Mouse (Mus musculus) small intestine, adult 2 months (tissue): ENCODE measurements around the gene Timp3. TPM values are rescaled to one million over a fixed set of nuclear protein-coding genes. Genes with fewer than 3 reads are reported as not detected.

Experiments used
- H3K27ac ChIP-seq: fragments of 200-500 bp; 2 replicates; pipeline ENCODE4 v1.5.1; 2012; ENCODE audit warnings: low read depth, low read length, control low read depth, inconsistent platforms; ENCODE audit not compliant: insufficient read depth
- H3K27me3 ChIP-seq: fragments of 200-500 bp; 2 replicates; pipeline ENCODE4 v1.6.1; 2012; ENCODE audit warnings: mild to moderate bottlenecking, moderate library complexity, low read length, inconsistent platforms; ENCODE audit not compliant: control insufficient read depth, insufficient read depth
- H3K36me3 ChIP-seq: fragments of 200-500 bp; 2 replicates; pipeline ENCODE4 v1.6.1; 2012; ENCODE audit warnings: mild to moderate bottlenecking, low read length, control low read depth, inconsistent platforms; ENCODE audit not compliant: control insufficient read depth, insufficient read depth
- H3K4me1 ChIP-seq: fragments of 200-500 bp; 2 replicates; pipeline ENCODE4 v1.6.1; 2012; ENCODE audit warnings: low read length, inconsistent platforms, mixed read lengths; ENCODE audit not compliant: control insufficient read depth, insufficient read depth, insufficient read length
- H3K4me3 ChIP-seq: fragments of 200-500 bp; 2 replicates; pipeline ENCODE4 v1.5.1; 2012; ENCODE audit warnings: low read depth, mild to moderate bottlenecking, control low read depth, inconsistent platforms, low read length, moderate library complexity
- CTCF ChIP-seq: fragments of 200-500 bp; IDR thresholded peaks from 2 replicates; pipeline ENCODE4 v1.5.1; 2012; ENCODE audit warnings: low read depth, mild to moderate bottlenecking, control low read depth, inconsistent platforms, low read length, moderate library complexity, mixed read lengths; ENCODE audit not compliant: insufficient replicate concordance, insufficient read length; ENCODE audit errors: extremely low read depth
- POLR2A ChIP-seq: fragments of 200-500 bp; IDR thresholded peaks from 2 replicates; pipeline ENCODE4 v1.6.1; 2012; ENCODE audit warnings: low read depth, mild to moderate bottlenecking, control low read depth, inconsistent platforms, low read length, moderate library complexity
- WGBS: fragments of 180-500 bp; shearing (Covaris S2); methylation state at CpG from one replicate; pipeline ENCODE4 v1.1.7; 2018; 5-methylcytosine and 5-hydroxymethylcytosine counted together
- polyA plus RNA-seq: library from polyadenylated mRNA; depleted of rRNA; stranded (reverse); fragments of >200 nt; gene quantifications from 2 replicates; pipeline ENCODE4 v1.2.3, GENCODE M21; 2012

The Timp3 gene
- polyA plus RNA-seq, 1 experiment, result 15.3 TPM

DNA sequence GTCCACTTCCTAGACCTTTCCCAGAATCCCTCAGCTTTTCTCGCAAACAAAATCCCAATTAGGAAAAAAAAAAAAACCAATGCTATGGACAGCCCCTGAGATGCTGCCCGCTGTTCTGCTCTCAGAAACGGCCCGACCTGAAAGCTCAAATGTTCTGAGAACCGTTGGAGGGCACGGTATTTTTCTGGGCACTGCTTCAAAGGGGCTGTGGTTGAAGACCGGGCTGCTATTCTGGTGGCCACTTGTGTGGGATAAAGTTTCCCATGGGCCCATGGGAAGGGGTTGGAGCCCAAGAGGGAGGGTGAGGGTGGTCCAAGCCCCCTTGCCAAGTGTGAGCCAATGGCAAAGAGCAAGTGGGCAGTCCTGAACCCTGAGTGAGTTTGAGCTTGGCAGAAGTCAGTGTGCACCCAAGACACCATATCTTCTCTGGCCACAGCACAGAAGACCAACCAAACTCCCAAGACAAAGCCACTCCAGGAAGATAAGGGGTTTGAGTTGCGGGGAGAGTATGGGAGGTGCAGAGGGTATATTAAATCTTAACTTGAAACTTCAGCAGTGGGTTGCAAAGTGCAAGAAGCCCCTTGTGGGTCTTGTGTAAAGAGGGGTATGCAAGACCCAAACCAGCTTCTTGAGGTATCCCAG, 29.2 kb downstream of the Timp3 start:
- 94% methylated on average over 8 of the region's 8 CpGs for WGBS
- H3K27ac ChIP-seq, result no peak overlapping the region

DNA sequence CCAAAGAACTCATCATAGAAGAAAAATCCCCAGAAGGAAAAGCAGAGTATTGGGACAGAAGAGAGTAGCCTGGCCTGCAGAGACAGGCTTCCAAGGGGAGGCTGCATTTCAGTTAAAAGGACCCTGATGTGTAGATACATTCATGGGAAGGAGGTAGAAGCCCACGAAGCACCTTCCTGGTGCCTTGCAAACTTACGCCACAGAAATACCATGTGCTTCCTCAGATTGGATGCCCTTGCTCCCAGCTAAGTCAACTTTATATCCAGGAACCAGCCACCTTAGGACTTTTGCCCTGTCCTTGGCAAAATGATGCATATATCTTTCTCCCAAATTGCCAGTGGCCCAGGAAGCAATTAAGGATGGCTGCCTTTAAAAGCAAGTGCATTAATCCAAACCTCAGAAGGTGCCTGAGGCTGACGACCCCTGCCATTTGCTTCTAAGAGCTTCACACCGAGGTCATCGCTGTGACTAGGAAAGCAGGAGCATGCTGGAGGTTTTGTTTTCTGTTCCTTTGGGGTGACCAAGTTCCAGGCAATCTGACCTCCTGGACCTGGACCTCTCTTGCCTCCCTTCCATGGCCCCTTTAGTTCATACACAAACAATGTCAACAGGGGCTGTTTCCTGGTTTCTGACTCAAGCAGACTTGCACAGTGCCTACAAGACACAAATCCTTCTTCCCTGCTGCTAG, 31.0 kb downstream of the Timp3 start:
- no peak overlapping the region; the same call in 1 of the 2 replicates for H3K27ac ChIP-seq
- no peaks in the 10 kb centered on the region for H3K36me3 ChIP-seq
- peaks cover 13% of the 10 kb centered on the region; the same call in 1 of the 2 replicates for H3K4me1 ChIP-seq
- no peak overlapping the region for H3K4me3 ChIP-seq
- TF ChIP-seq CTCF, result no peak
- TF ChIP-seq POLR2A, result no peak
- no peaks in the 10 kb centered on the region for H3K27me3 ChIP-seq
- WGBS, result 61% methylated on average over 5 of the region's 5 CpGs

More for the DNA sequence above, 29.2 kb downstream of the Timp3 start:
- Histone ChIP-seq H3K27me3 (no peaks in the 10 kb centered on the region), H3K4me3 (no peak overlapping the region), H3K36me3 (no peaks in the 10 kb centered on the region), H3K4me1 (peaks cover 13% of the 10 kb centered on the region; the same call in 1 of the 2 replicates)
- TF ChIP-seq POLR2A (no peak), CTCF (no peak)

DNA sequence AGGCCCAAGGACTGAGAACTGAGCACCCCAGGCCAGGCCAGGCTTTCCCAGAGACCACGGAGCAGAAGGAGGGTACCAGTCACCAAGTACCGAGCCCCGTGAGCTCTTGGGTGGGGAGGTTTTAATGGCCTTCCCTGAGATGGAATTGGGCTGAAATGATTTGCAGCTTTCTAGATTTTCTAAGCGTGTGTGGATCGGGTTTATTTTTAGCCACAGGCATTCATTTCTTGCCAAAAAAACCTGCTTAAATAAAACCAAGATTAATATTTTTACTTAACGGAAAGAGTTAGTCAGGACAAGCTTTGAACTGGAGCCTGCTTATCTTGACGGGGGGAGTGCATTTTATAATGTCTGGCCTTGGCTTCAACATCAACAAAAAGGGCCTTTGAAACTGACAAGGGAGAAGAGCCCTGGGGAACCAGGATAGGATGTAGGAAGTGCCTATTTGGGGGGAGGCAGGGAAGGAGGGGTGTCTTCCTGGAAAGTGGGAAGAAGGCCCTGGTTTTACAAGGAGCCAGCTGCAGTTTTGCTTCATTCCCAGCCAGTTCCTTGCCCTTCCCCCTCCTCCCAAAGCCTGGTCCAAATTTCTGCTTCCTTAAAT, 31.6 kb downstream of the Timp3 start:
- Histone ChIP-seq H3K27me3 (no peaks in the 10 kb centered on the region), H3K4me3 (no peak overlapping the region), H3K4me1 (peaks cover 13% of the 10 kb centered on the region; the same call in 1 of the 2 replicates), H3K27ac (peak overlapping the region; percentile 12; the same call in 1 of the 2 replicates), H3K36me3 (no peaks in the 10 kb centered on the region)
- TF ChIP-seq CTCF (no peak), POLR2A (no peak)
- 31% methylated on average over 7 of the region's 7 CpGs for WGBS

- 42% methylated on average over 3 of the region's 3 CpGs for WGBS
- H3K27me3 ChIP-seq, result no peaks in the 10 kb centered on the region
Measured at GRCm38 (mm10) chr10:86332942-86333341, 32.8 kb downstream of the Timp3 start.

DNA sequence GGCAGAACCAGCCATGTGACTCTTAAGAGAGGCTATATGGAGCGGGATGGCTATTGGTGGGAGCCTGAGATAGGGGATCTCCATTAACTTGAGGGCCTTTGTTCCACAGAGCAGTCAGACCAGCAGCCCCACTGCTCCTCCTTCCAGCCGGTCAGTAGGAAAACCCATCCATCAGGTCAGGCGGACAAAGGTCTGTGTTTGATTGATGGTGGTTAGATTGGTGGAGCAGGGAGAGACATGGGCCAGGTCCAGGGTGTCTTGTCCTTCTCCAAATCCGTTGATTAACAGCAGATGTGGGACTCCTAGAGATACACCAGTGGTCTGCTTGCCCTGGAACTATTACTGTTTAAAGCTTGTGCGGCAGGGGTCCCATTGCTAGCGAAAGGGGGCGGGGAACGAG, 34.4 kb downstream of the Timp3 start:
- Histone ChIP-seq H3K36me3 (no peaks in the 10 kb centered on the region), H3K4me3 (no peak overlapping the region), H3K4me1 (peaks cover 20% of the 10 kb centered on the region; the same call in 1 of the 2 replicates), H3K27me3 (no peaks in the 10 kb centered on the region), H3K27ac (no peak overlapping the region)
- TF ChIP-seq POLR2A (no peak), CTCF (no peak)
- 74% methylated on average over 8 of the region's 8 CpGs for WGBS

More at GRCm38 (mm10) chr10:86332942-86333341, 32.8 kb downstream of the Timp3 start:
- Histone ChIP-seq H3K36me3 (no peaks in the 10 kb centered on the region), H3K27ac (no peak overlapping the region), H3K4me3 (no peak overlapping the region), H3K4me1 (peaks cover 13% of the 10 kb centered on the region; the same call in 1 of the 2 replicates)
- TF ChIP-seq CTCF (no peak), POLR2A (no peak)

DNA sequence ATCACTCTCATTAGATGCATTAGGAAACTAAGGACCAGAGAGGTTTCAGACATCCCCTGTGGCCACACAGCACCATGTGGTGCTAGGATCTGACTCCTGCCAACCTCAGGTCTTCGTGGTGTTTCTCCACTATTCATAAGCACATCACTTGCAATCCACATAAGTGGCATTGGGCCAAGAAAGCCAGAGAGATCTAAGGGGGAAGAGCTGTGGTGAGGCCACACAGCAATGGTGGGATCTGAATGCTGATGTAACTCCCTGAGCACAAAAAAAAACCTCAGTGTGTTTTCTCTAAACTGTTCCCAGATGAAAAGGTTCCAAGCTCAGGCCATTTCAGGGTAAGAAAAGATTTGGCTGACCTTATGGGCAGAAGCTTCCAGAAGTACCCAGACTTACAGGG, 36.3 kb downstream of the Timp3 start:
- H3K27me3 ChIP-seq, result no peaks in the 10 kb centered on the region
- TF ChIP-seq POLR2A (no peak), CTCF (no peak)
- H3K36me3 ChIP-seq, result no peaks in the 10 kb centered on the region
- peaks cover 36% of the 10 kb centered on the region; the same call in 1 of the 2 replicates for H3K4me1 ChIP-seq
- no peak overlapping the region for H3K27ac ChIP-seq
- WGBS, result 21% methylated on average over 1 of the region's 1 CpGs
- no peak overlapping the region for H3K4me3 ChIP-seq

DNA sequence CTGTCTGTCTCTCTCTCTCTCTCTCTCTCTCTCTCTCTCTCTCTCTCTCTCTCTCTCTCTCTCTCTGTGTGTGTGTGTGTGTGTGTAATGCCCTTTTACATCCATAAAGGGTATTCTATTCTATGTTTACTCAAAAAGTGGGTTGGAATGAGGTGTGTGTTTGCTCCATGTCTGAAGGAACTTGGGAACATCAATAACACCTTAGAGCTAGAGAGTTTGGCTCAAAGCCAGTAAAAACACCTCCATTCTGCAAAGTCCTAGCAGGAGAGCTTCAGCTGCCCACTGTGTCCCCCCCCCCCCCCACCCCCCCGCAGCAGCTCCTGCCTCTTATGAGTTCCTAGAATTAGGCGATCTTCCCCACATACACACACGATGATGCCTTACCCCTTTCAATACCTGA, 37.1 kb downstream of the Timp3 start:
- TF ChIP-seq CTCF, result no peak
- no peak for TF ChIP-seq POLR2A
- Histone ChIP-seq H3K4me3 (no peak overlapping the region), H3K27me3 (no peaks in the 10 kb centered on the region), H3K36me3 (no peaks in the 10 kb centered on the region), H3K27ac (no peak overlapping the region), H3K4me1 (peaks cover 38% of the 10 kb centered on the region; the same call in 1 of the 2 replicates)
- WGBS, result 39% methylated on average over 3 of the region's 3 CpGs
